In genomic region chr15:79829431-79829830, GRCm38 (mm10) we compare ENCODE assay signal across 22 mouse cellular contexts. TPM values are rescaled to one million over a fixed set of nuclear protein-coding genes. Genes with fewer than 3 reads are reported as not detected.
DNase-seq lines count a peak whose midpoint lies in the region; ATAC-seq and TF ChIP-seq lines count a peak whose summit lies in the region.
"Had no signal": no experiment of that assay in that cellular context is flagged by ENCODE, and none has a peak within 500 bp of the region (broad histone marks: within the 10 kb centered on the region; RNA-seq: fewer than 3 reads in every experiment).

No protein-coding gene starts in this region.

- peaks cover 79% of the 10 kb centered on the region for H3K4me1 ChIP-seq in forebrain, embryonic 13.5 days
- peaks cover 76% of the 10 kb centered on the region for H3K4me1 ChIP-seq in forebrain, embryonic 10.5 days
- peaks cover 44% of the 10 kb centered on the region for H3K4me1 ChIP-seq in stomach, embryonic 16.5 days (ENCODE audit: control insufficient read depth, insufficient read depth, low read length)
- H3K4me1 ChIP-seq in stomach, postnatal 0 days (replicated peaks; ENCODE audit: control insufficient read depth, insufficient read depth): no peaks in the 10 kb centered on the region

- no peaks in the 10 kb centered on the region for H3K9me3 ChIP-seq in forebrain, embryonic 13.5 days (replicated peaks)
- no peaks in the 10 kb centered on the region for H3K9me3 ChIP-seq in forebrain, embryonic 10.5 days
- no peaks in the 10 kb centered on the region for H3K9me3 ChIP-seq in stomach, embryonic 16.5 days (replicated peaks; ENCODE audit: control insufficient read depth, low read length)
- no peaks in the 10 kb centered on the region for H3K9me3 ChIP-seq in stomach, postnatal 0 days (ENCODE audit: control insufficient read depth, low read length)
- H3K9me3 ChIP-seq: embryonic facial prominence, embryonic 13.5 days; heart, embryonic 10.5 days; hindbrain, embryonic 15.5 days; limb, embryonic 13.5 days; liver, embryonic 13.5 days had no signal

- no peaks in the 10 kb centered on the region for H3K27me3 ChIP-seq in forebrain, embryonic 13.5 days
- H3K27me3 ChIP-seq in forebrain, embryonic 10.5 days (ENCODE audit: poor library complexity, severe bottlenecking): no peaks in the 10 kb centered on the region
- no peaks in the 10 kb centered on the region for H3K27me3 ChIP-seq in stomach, embryonic 16.5 days (ENCODE audit: control insufficient read depth, insufficient read depth, low read length)
- no peaks in the 10 kb centered on the region for H3K27me3 ChIP-seq in stomach, postnatal 0 days (ENCODE audit: control insufficient read depth, insufficient read depth, low read length)
- H3K27me3 ChIP-seq: embryonic facial prominence, embryonic 13.5 days; hindbrain, embryonic 15.5 days; limb, embryonic 13.5 days; liver, embryonic 13.5 days had no signal

- no peak for TF ChIP-seq EP300 in stomach, postnatal 0 days (optimal IDR thresholded peaks at IDR 0.05)

- no peak overlapping the region for H3K4me2 ChIP-seq in forebrain, embryonic 13.5 days
- H3K4me2 ChIP-seq in stomach, embryonic 16.5 days (ENCODE audit: low read depth, low read length): no peak overlapping the region
- no peak overlapping the region for H3K4me2 ChIP-seq in stomach, postnatal 0 days (replicated peaks; ENCODE audit: low read depth)

- DNase-seq in forebrain, embryonic 10.5 days (ENCODE audit: extremely low spot score, low spot score): no peak
- no peak for DNase-seq in layer of hippocampus, adult 2 months (ENCODE audit: low spot score in 2 of 2)
- no peak for DNase-seq in layer of hippocampus, adult 8-10 months (ENCODE audit: low spot score in 2 of 2)
- no peak for DNase-seq in stomach, postnatal 0 days (ENCODE audit: low spot score)
- DNase-seq in urinary bladder, postnatal 4 days (ENCODE audit: low spot score in 2 of 2): no peak
- DNase-seq: adrenal gland, adult 2 months; kidney, postnatal 36 days; liver, embryonic 13.5 days; lung, embryonic 14.5 days; lung, postnatal 4 days; right cerebral cortex, adult 18-20 months; thymus, postnatal 14 days had no signal

- 78% methylated on average over 5 of the region's 5 CpGs for WGBS in forebrain, embryonic 13.5 days
- 79% methylated on average over 5 of the region's 5 CpGs for WGBS in forebrain, embryonic 10.5 days
- whole genome bisulfite sequencing in stomach, embryonic 16.5 days: 82% methylated on average over 5 of the region's 5 CpGs
- 76% methylated on average over 5 of the region's 5 CpGs for WGBS in stomach, postnatal 0 days

- no peak for ATAC-seq in forebrain, embryonic 13.5 days
- no peak for ATAC-seq in stomach, embryonic 16.5 days (ENCODE audit: insufficient read depth, low FRiP score)
- ATAC-seq in stomach, postnatal 0 days (ENCODE audit: low FRiP score, low TSS enrichment): no peak
- ATAC-seq: intestine, postnatal 0 days had no signal

- H3K36me3 ChIP-seq in forebrain, embryonic 13.5 days (ENCODE audit: poor library complexity, severe bottlenecking): peaks cover 42% of the 10 kb centered on the region
- H3K36me3 ChIP-seq in forebrain, embryonic 10.5 days (replicated peaks): peaks cover 61% of the 10 kb centered on the region
- H3K36me3 ChIP-seq in stomach, embryonic 16.5 days (ENCODE audit: control insufficient read depth, insufficient read depth, low read length): 0 out of 2 replicates have a peak, but pooled peaks cover 11% of the 10 kb centered on the region
- peaks cover 19% of the 10 kb centered on the region for H3K36me3 ChIP-seq in stomach, postnatal 0 days (ENCODE audit: control insufficient read depth, insufficient read depth, low read length)

- TF ChIP-seq CTCF in layer of hippocampus, adult 2 months (conservative IDR thresholded peaks at IDR 0.05): no peak
- TF ChIP-seq CTCF in stomach, postnatal 0 days (IDR thresholded peaks at IDR 0.05; ENCODE audit: low read depth): no peak

- H3K27ac ChIP-seq in forebrain, embryonic 13.5 days: no peak overlapping the region
- no peak overlapping the region for H3K27ac ChIP-seq in forebrain, embryonic 10.5 days
- H3K27ac ChIP-seq in layer of hippocampus, adult 2 months: peak overlapping the region; percentile 82
- H3K27ac ChIP-seq in stomach, embryonic 16.5 days (ENCODE audit: low read length): no peak overlapping the region
- no peak overlapping the region for H3K27ac ChIP-seq in stomach, postnatal 0 days (replicated peaks)
- H3K27ac ChIP-seq: embryonic facial prominence, embryonic 13.5 days; heart, embryonic 10.5 days; hindbrain, embryonic 15.5 days; limb, embryonic 13.5 days; liver, embryonic 13.5 days had no signal

- no peak overlapping the region for H3K4me3 ChIP-seq in forebrain, embryonic 13.5 days
- no peak overlapping the region for H3K4me3 ChIP-seq in forebrain, embryonic 10.5 days
- H3K4me3 ChIP-seq in layer of hippocampus, adult 2 months: peak overlapping the region; percentile 46; the same call in 1 of the 2 replicates
- no peak overlapping the region for H3K4me3 ChIP-seq in stomach, embryonic 16.5 days (replicated peaks; ENCODE audit: low read length)
- no peak overlapping the region for H3K4me3 ChIP-seq in stomach, postnatal 0 days (ENCODE audit: low read depth, low read length)
- H3K4me3 ChIP-seq: embryonic facial prominence, embryonic 13.5 days; hindbrain, embryonic 15.5 days; limb, embryonic 13.5 days; liver, embryonic 13.5 days had no signal

- 0 out of 2 replicates have a peak overlapping the region, but pooled peaks have one; percentile 31 for H3K9ac ChIP-seq in forebrain, embryonic 13.5 days
- H3K9ac ChIP-seq in stomach, embryonic 16.5 days (ENCODE audit: low read length): 0 out of 2 replicates have a peak overlapping the region, but pooled peaks have one; percentile 10
- H3K9ac ChIP-seq in stomach, postnatal 0 days (ENCODE audit: low read length): no peak overlapping the region
- H3K9ac ChIP-seq: embryonic facial prominence, embryonic 13.5 days; liver, embryonic 13.5 days; lung, embryonic 14.5 days had no signal

RNA-seq across cellular contexts. Expression of gene Npcd, which starts 4.6 kb away (rescaled TPM):
- polyA plus RNA-seq in forebrain, embryonic 13.5 days (2015; fragmentation: Nextera tagmentation; extraction: Ambion mirVana): not detected in 2 replicates
- polyA plus RNA-seq in forebrain, embryonic 10.5 days (2016; fragmentation: Nextera tagmentation; extraction: Ambion mirVana): not detected in 2 replicates
- total RNA-seq in layer of hippocampus, adult 2 months (2021): 10 to 100 TPM; 11.9 to 22.4 TPM
- 10 to 100 TPM in 2 of 4 experiments, 1 to 10 TPM in 2; 2.8 to 19.9 (median 12.1) TPM for total RNA-seq in layer of hippocampus, adult 8-10 months (2022)
- 0.19 TPM in 1 of 2 replicates, not detected in the other for polyA plus RNA-seq in stomach, embryonic 16.5 days (2015; fragmentation: Nextera tagmentation; extraction: Ambion mirVana)
- polyA plus RNA-seq in stomach, postnatal 0 days (2015; fragmentation: Nextera tagmentation; extraction: Ambion mirVana): 0.81 TPM in 1 of 2 replicates, not detected in the other
- polyA plus RNA-seq: C2C12; heart, embryonic 10.5 days; heart, postnatal 0 days; intestine, postnatal 0 days; liver, embryonic 13.5 days; lung, embryonic 14.5 days; testis, adult 2 months had no signal

RNA-seq across cellular contexts. Expression of gene Cbx6, which starts 5.1 kb away (rescaled TPM):
- 39.0 and 43.8 TPM in 2 replicates for polyA plus RNA-seq in forebrain, embryonic 13.5 days (2015; fragmentation: Nextera tagmentation; extraction: Ambion mirVana)
- polyA plus RNA-seq in forebrain, embryonic 10.5 days (2016; fragmentation: Nextera tagmentation; extraction: Ambion mirVana): 21.6 and 22.3 TPM in 2 replicates
- total RNA-seq in layer of hippocampus, adult 2 months (2021): 100 to 1,000 TPM; 336 to 347 TPM
- 100 to 1,000 TPM; 261 to 307 (median 292) TPM for total RNA-seq in layer of hippocampus, adult 8-10 months (2022)
- polyA plus RNA-seq in stomach, embryonic 16.5 days (2015; fragmentation: Nextera tagmentation; extraction: Ambion mirVana): 75.6 and 77.2 TPM in 2 replicates
- 33.3 and 34.8 TPM in 2 replicates for polyA plus RNA-seq in stomach, postnatal 0 days (2015; fragmentation: Nextera tagmentation; extraction: Ambion mirVana)

RNA-seq across cellular contexts. Expression of gene Nptxr, which starts 24.9 kb away (rescaled TPM):
- 7.9 and 8.3 TPM in 2 replicates for polyA plus RNA-seq in forebrain, embryonic 13.5 days (2015; fragmentation: Nextera tagmentation; extraction: Ambion mirVana)
- 1.6 and 1.7 TPM in 2 replicates for polyA plus RNA-seq in forebrain, embryonic 10.5 days (2016; fragmentation: Nextera tagmentation; extraction: Ambion mirVana)
- 100 to 1,000 TPM; 756 to 804 TPM for total RNA-seq in layer of hippocampus, adult 2 months (2021)
- total RNA-seq in layer of hippocampus, adult 8-10 months (2022): 100 to 1,000 TPM; 637 to 711 (median 646) TPM
- polyA plus RNA-seq in stomach, embryonic 16.5 days (2015; fragmentation: Nextera tagmentation; extraction: Ambion mirVana): 2.5 and 2.8 TPM in 2 replicates
- polyA plus RNA-seq in stomach, postnatal 0 days (2015; fragmentation: Nextera tagmentation; extraction: Ambion mirVana): 2.0 and 2.5 TPM in 2 replicates

RNA-seq across cellular contexts. Expression of gene Dnal4, which starts 51.8 kb away (rescaled TPM):
- 90.6 and 94.0 TPM in 2 replicates for polyA plus RNA-seq in forebrain, embryonic 13.5 days (2015; fragmentation: Nextera tagmentation; extraction: Ambion mirVana)
- polyA plus RNA-seq in forebrain, embryonic 10.5 days (2016; fragmentation: Nextera tagmentation; extraction: Ambion mirVana): 63.3 and 70.8 TPM in 2 replicates
- 10 to 100 TPM; 55.5 to 64.8 TPM for total RNA-seq in layer of hippocampus, adult 2 months (2021)
- 10 to 100 TPM; 45.6 to 58.6 (median 54.5) TPM for total RNA-seq in layer of hippocampus, adult 8-10 months (2022)
- 48.4 and 51.2 TPM in 2 replicates for polyA plus RNA-seq in stomach, embryonic 16.5 days (2015; fragmentation: Nextera tagmentation; extraction: Ambion mirVana)
- polyA plus RNA-seq in stomach, postnatal 0 days (2015; fragmentation: Nextera tagmentation; extraction: Ambion mirVana): 30.5 and 31.4 TPM in 2 replicates
